Comparison of ENCODE assay signal across 8 mouse cellular contexts in the genomic region with DNA sequence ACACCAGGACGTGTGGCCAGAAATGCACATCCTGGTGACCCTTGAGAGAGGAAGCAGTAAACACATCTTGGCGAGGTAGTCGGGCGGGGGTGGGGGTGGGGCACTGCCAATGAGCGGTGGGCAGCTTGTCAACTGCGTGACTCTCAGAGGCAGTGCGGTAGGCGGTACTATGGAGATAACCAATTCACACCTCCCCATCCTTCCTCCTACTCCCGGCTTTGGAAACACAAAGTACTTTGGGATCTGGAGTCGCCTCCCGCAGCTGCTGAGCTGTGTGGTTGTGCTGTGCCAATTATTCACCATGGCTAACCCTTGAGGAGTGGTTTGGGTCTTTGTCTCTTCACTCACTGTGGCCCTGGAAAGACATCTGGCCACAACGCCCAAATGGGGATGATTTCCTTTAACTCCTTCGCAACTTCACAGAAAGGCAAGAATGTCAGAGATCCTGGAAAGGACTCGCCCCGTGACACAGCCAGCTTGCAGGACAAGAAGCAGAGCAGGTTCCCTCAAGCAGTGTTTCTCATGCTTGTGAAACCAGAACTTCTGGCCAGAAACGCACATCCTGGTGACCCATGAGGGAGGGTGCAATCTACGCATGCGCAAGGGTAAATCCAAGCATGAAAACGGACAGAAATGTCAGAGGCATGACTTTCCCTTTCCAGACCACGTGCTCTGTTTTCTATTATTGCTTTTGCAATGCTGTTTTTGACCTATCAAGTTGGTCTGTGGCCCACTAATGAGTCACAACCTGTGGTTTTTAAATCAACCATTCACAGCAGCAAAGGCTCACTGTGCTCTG. TPM values are rescaled to one million over a fixed set of nuclear protein-coding genes. Genes with fewer than 3 reads are reported as not detected.
A peak's percentile ranks its signal among the peaks of the same experiment; 100 is the strongest.
DNase-seq lines count a peak whose midpoint lies in the region; ATAC-seq and TF ChIP-seq lines count a peak whose summit lies in the region.

No protein-coding gene starts in this region.

- no peak overlapping the region for H3K4me3 ChIP-seq in embryonic facial prominence, embryonic 11.5 days (ENCODE audit: low read depth, low read length)
- H3K4me3 ChIP-seq in intestine, postnatal 0 days (ENCODE audit: low read depth, low read length), result no peak overlapping the region; the same call in 1 of the 2 replicates
- no peak overlapping the region for H3K4me3 ChIP-seq in midbrain, embryonic 12.5 days

- intact Hi-C loops in left cerebral cortex, postnatal 4 days (cut with DNase I), result no loop called here

- no peak overlapping the region for H3K27ac ChIP-seq in embryonic facial prominence, embryonic 11.5 days (replicated peaks; ENCODE audit: low read depth, low read length)
- H3K27ac ChIP-seq in intestine, postnatal 0 days (ENCODE audit: low read depth, low read length), result no peak overlapping the region
- no peak overlapping the region for H3K27ac ChIP-seq in midbrain, embryonic 12.5 days (replicated peaks)

- H3K27me3 ChIP-seq in embryonic facial prominence, embryonic 11.5 days (ENCODE audit: control insufficient read depth, insufficient read depth, low read length), result no peaks in the 10 kb centered on the region; the same call in 1 of the 2 replicates
- no peaks in the 10 kb centered on the region for H3K27me3 ChIP-seq in intestine, postnatal 0 days (replicated peaks; ENCODE audit: control insufficient read depth, insufficient read depth, low read length)
- H3K27me3 ChIP-seq in midbrain, embryonic 12.5 days, result peaks cover 11% of the 10 kb centered on the region

- no peak overlapping the region; the same call in 1 of the 2 replicates for H3K9ac ChIP-seq in embryonic facial prominence, embryonic 11.5 days (replicated peaks; ENCODE audit: low read length)
- H3K9ac ChIP-seq in intestine, postnatal 0 days (ENCODE audit: low read depth, low read length), result no peak overlapping the region
- no peak overlapping the region for H3K9ac ChIP-seq in midbrain, embryonic 12.5 days (replicated peaks)

- 28% methylated on average over 20 of the region's 20 CpGs for WGBS in embryonic facial prominence, embryonic 11.5 days
- WGBS in intestine, postnatal 0 days, result 14% methylated on average over 20 of the region's 20 CpGs
- 41% methylated on average over 20 of the region's 20 CpGs for WGBS in midbrain, embryonic 12.5 days

- no peak for ATAC-seq in embryonic facial prominence, embryonic 11.5 days (replicated peaks; ENCODE audit: insufficient number of reproducible peaks, low FRiP score, low TSS enrichment, low read depth)
- ATAC-seq in intestine, postnatal 0 days, result peak; percentile 23; the same call in 1 of the 2 replicates
- no peak for ATAC-seq in midbrain, embryonic 12.5 days (ENCODE audit: low FRiP score, low read depth)
- ATAC-seq in cerebellum, adult (ENCODE audit: insufficient number of reproducible peaks, low FRiP score, low TSS enrichment), result no peak

- no peaks in the 10 kb centered on the region for H3K9me3 ChIP-seq in embryonic facial prominence, embryonic 11.5 days (replicated peaks; ENCODE audit: control insufficient read depth, low read length)
- H3K9me3 ChIP-seq in intestine, postnatal 0 days (ENCODE audit: control insufficient read depth), result no peaks in the 10 kb centered on the region
- no peaks in the 10 kb centered on the region for H3K9me3 ChIP-seq in midbrain, embryonic 12.5 days

- no peaks in the 10 kb centered on the region for H3K4me1 ChIP-seq in embryonic facial prominence, embryonic 11.5 days (ENCODE audit: control insufficient read depth, insufficient read depth, low read length)
- H3K4me1 ChIP-seq in intestine, postnatal 0 days (replicated peaks; ENCODE audit: control insufficient read depth, insufficient read depth, low read length), result no peaks in the 10 kb centered on the region; the same call in 1 of the 2 replicates
- H3K4me1 ChIP-seq in midbrain, embryonic 12.5 days, result peaks cover 13% of the 10 kb centered on the region; the same call in 1 of the 2 replicates

- H3K36me3 ChIP-seq in embryonic facial prominence, embryonic 11.5 days (replicated peaks; ENCODE audit: control insufficient read depth, insufficient read depth, low read depth, low read length), result no peaks in the 10 kb centered on the region
- H3K36me3 ChIP-seq in intestine, postnatal 0 days (ENCODE audit: control insufficient read depth, insufficient read depth), result no peaks in the 10 kb centered on the region
- H3K36me3 ChIP-seq in midbrain, embryonic 12.5 days, result no peaks in the 10 kb centered on the region

- TF ChIP-seq CTCF in intestine, postnatal 0 days (IDR thresholded peaks at IDR 0.05; ENCODE audit: low read depth), result no peak

- DNase-seq in R1 (ENCODE audit: low read depth, low spot score), result peak; percentile 69
- DNase-seq in embryonic facial prominence, embryonic 11.5 days (ENCODE audit: low spot score), result peak; percentile 26
- DNase-seq in heart, adult 11 months, result peak; percentile 99
- peak; percentile 8 for DNase-seq in left cerebral cortex, postnatal 4 days
- peak; percentile 18 to 38 for DNase-seq in spleen, postnatal 14 days (ENCODE audit: low spot score in 2 of 2)

- peak overlapping the region; percentile 13; the same call in 1 of the 2 replicates for H3K4me2 ChIP-seq in embryonic facial prominence, embryonic 11.5 days (ENCODE audit: low read depth, low read length)
- peak overlapping the region; percentile 57 for H3K4me2 ChIP-seq in intestine, postnatal 0 days (replicated peaks; ENCODE audit: low read depth)
- H3K4me2 ChIP-seq in midbrain, embryonic 12.5 days (replicated peaks), result 0 out of 2 replicates have a peak overlapping the region, but pooled peaks have one; percentile 5

RNA-seq across cellular contexts. Expression of gene Acap2, which starts 32.7 kb away (rescaled TPM):
- 21.2 and 25.4 TPM in 2 replicates for polyA plus RNA-seq in embryonic facial prominence, embryonic 11.5 days (2014; fragmentation: Nextera tagmentation; extraction: Ambion mirVana)
- polyA plus RNA-seq in intestine, postnatal 0 days (2015; fragmentation: Nextera tagmentation; extraction: Ambion mirVana), result 10.6 and 12.4 TPM in 2 replicates
- total RNA-seq in left cerebral cortex, postnatal 4 days (2021), result 10 to 100 TPM; 55.7 to 55.8 TPM
- 22.8 and 24.4 TPM in 2 replicates for polyA plus RNA-seq in midbrain, embryonic 12.5 days (2016; fragmentation: Nextera tagmentation; extraction: Ambion mirVana)

RNA-seq across cellular contexts. Expression of gene Ppp1r2, which starts 41.3 kb away (rescaled TPM):
- polyA plus RNA-seq in embryonic facial prominence, embryonic 11.5 days (2014; fragmentation: Nextera tagmentation; extraction: Ambion mirVana), result 89.5 and 98.4 TPM in 2 replicates
- 80.4 and 85.1 TPM in 2 replicates for polyA plus RNA-seq in intestine, postnatal 0 days (2015; fragmentation: Nextera tagmentation; extraction: Ambion mirVana)
- total RNA-seq in left cerebral cortex, postnatal 4 days (2021), result 10 to 100 TPM; 59.1 to 59.2 TPM
- 96.6 and 98.6 TPM in 2 replicates for polyA plus RNA-seq in midbrain, embryonic 12.5 days (2016; fragmentation: Nextera tagmentation; extraction: Ambion mirVana)

Comparison
In these comparisons a context has a peak if more than half of its experiments do, and no peak if none do; other contexts are left out.
1. DNase-seq: peak in every context shown above with its lines; median percentile 99 in heart, adult 11 months; 69 in R1; 28 in spleen, postnatal 14 days; 26 in embryonic facial prominence, embryonic 11.5 days; 8 in left cerebral cortex, postnatal 4 days.
2. H3K4me2 ChIP-seq: peak in every context shown above with its lines; median percentile 57 in intestine, postnatal 0 days; 13 in embryonic facial prominence, embryonic 11.5 days; 5 in midbrain, embryonic 12.5 days.